Mouse (Mus musculus) heart, embryonic 14.5 days (tissue): ENCODE measurements around the gene Rrbp1. TPM values are rescaled to one million over a fixed set of nuclear protein-coding genes. Genes with fewer than 3 reads are reported as not detected.

ENCODE experiments used
- ATAC-seq: fragments of 200-750 bp; cut with Nextera tagmentation; 2 replicates; pipeline ENCODE4 v1.8.0; 2017; ENCODE audit warnings: low read depth, moderate TSS enrichment; ENCODE audit not compliant: insufficient number of reproducible peaks, insufficient read depth, low FRiP score
- H3K27ac ChIP-seq, 2 experiments: fragments of 200-500 bp in 1 of 2; fragments of 300-500 bp in 1 of 2; sonication (generic) in 1 of 2; replicated peaks in 1 of 2; 2 replicates each; pipeline ENCODE4 v1.5.1; 2012 to 2014; ENCODE audit warnings: low read depth in 2 of 2, low read length in 2 of 2, control low read depth in 1 of 2, mild to moderate bottlenecking in 1 of 2, mixed read lengths in 1 of 2; ENCODE audit not compliant: control insufficient read depth in 1 of 2, insufficient read depth in 1 of 2
- H3K27me3 ChIP-seq: fragments of 300-500 bp; sonication (generic); 2 replicates; pipeline ENCODE4 v1.6.1; 2014; ENCODE audit warnings: mild to moderate bottlenecking, low read length, control low read depth; ENCODE audit not compliant: control insufficient read depth, insufficient read depth
- H3K36me3 ChIP-seq: fragments of 300-500 bp; sonication (generic); 2 replicates; pipeline ENCODE4 v1.6.1; 2014; ENCODE audit warnings: mild to moderate bottlenecking, control low read depth, low read length, mixed read lengths; ENCODE audit not compliant: control insufficient read depth, insufficient read depth
- H3K4me1 ChIP-seq, 2 experiments: fragments of 200-500 bp in 1 of 2; fragments of 300-500 bp in 1 of 2; sonication (generic) in 1 of 2; 2 replicates each; pipeline ENCODE4 v1.6.1; 2012 to 2014; ENCODE audit warnings: low read length in 2 of 2, control low read depth in 1 of 2, mixed read lengths in 1 of 2; ENCODE audit not compliant: control insufficient read depth in 2 of 2, insufficient read depth in 2 of 2
- H3K4me2 ChIP-seq: fragments of 300-500 bp; sonication (generic); 2 replicates; pipeline ENCODE4 v1.6.1; 2014; ENCODE audit warnings: mild to moderate bottlenecking, low read length
- H3K4me3 ChIP-seq, 2 experiments: fragments of 200-500 bp in 1 of 2; fragments of 300-500 bp in 1 of 2; sonication (generic) in 1 of 2; 2 replicates each; pipeline ENCODE4 v1.5.1; 2012 to 2014; ENCODE audit warnings: low read length in 2 of 2, mild to moderate bottlenecking in 2 of 2, control low read depth in 1 of 2, low read depth in 1 of 2, moderate library complexity in 1 of 2; ENCODE audit not compliant: control insufficient read depth in 1 of 2, insufficient read depth in 1 of 2
- H3K9ac ChIP-seq: fragments of 300-500 bp; sonication (generic); 2 replicates; pipeline ENCODE4 v1.6.1; 2014; ENCODE audit warnings: mild to moderate bottlenecking, low read length
- H3K9me3 ChIP-seq: fragments of 300-500 bp; sonication (generic); 2 replicates; pipeline ENCODE4 v1.6.1; 2016; ENCODE audit warnings: low read length, control low read depth; ENCODE audit not compliant: control insufficient read depth
- WGBS: fragments of 180-500 bp; shearing (Covaris S2); extraction: QIAGEN DNeasy Blood & Tissue Kit; methylation state at CpG from one replicate; pipeline ENCODE4 v1.1.7; 2014; 5-methylcytosine and 5-hydroxymethylcytosine counted together
- polyA plus RNA-seq: library from polyadenylated mRNA; unstranded; fragments of >200 nt; fragmentation: Nextera tagmentation; extraction: Ambion mirVana; gene quantifications from 2 replicates; pipeline ENCODE4 v1.2.1, GENCODE M21; 2014

Gene Rrbp1
- polyA plus RNA-seq, 1 experiment from 2014 or later: 61.8 TPM

GRCm38 (mm10) chr2:144044726-144045125 lies 33.7 kb upstream of the Rrbp1 start:
- Histone ChIP-seq H3K9ac (no peak overlapping the region), H3K36me3 (no peaks in the 10 kb centered on the region), H3K4me3 (no peak overlapping the region), H3K4me2 (no peak overlapping the region), H3K27me3 (no peaks in the 10 kb centered on the region), H3K4me1 (peaks cover 0 to 2% of the 10 kb centered on the region in 2 experiments; a peak in 3 of 4 replicates), H3K27ac (no peak overlapping the region), H3K9me3 (peaks cover 15% of the 10 kb centered on the region)
- no peak for ATAC-seq
- 39% methylated on average over 6 of the region's 6 CpGs for WGBS

GRCm38 (mm10) chr2:144032664-144033063 lies 21.6 kb upstream of the Rrbp1 start, which contains the start of gene Banf2:
Gene Banf2, plus strand, starts transcription at chr2:144033059.
- no peaks in the 10 kb centered on the region for H3K9me3 ChIP-seq
- no peak within 1 kb of the TSS for H3K4me3 ChIP-seq
- no peak within 1 kb of the TSS for H3K4me2 ChIP-seq
- no peaks in the 10 kb centered on the region for H3K36me3 ChIP-seq
- ATAC-seq: no peak
- no peaks in the 10 kb centered on the region for H3K27me3 ChIP-seq
- H3K9ac ChIP-seq: no peak within 1 kb of the TSS
- no peak within 1 kb of the TSS for H3K27ac ChIP-seq
- WGBS: 85% methylated on average over 2 of the region's 2 CpGs
- no peaks in the 10 kb centered on the region for H3K4me1 ChIP-seq

GRCm38 (mm10) chr2:144030791-144031190 lies 19.7 kb upstream of the Rrbp1 start:
- Histone ChIP-seq H3K9me3 (no peaks in the 10 kb centered on the region), H3K4me3 (no peak overlapping the region), H3K4me2 (no peak overlapping the region), H3K9ac (no peak overlapping the region), H3K36me3 (no peaks in the 10 kb centered on the region), H3K4me1 (no peaks in the 10 kb centered on the region), H3K27me3 (no peaks in the 10 kb centered on the region), H3K27ac (no peak overlapping the region)
- no peak for ATAC-seq
- WGBS: 83% methylated on average over 7 of the region's 7 CpGs

- no peak overlapping the region for H3K9ac ChIP-seq
- H3K27me3 ChIP-seq: no peaks in the 10 kb centered on the region
- no peak overlapping the region for H3K4me2 ChIP-seq
- no peaks in the 10 kb centered on the region for H3K36me3 ChIP-seq
- H3K4me3 ChIP-seq: no peak overlapping the region
- H3K27ac ChIP-seq: no peak overlapping the region
- WGBS: 61% methylated on average over 4 of the region's 4 CpGs
- ATAC-seq: no peak
- no peaks in the 10 kb centered on the region for H3K4me1 ChIP-seq
- no peaks in the 10 kb centered on the region for H3K9me3 ChIP-seq
Measured at GRCm38 (mm10) chr2:144026456-144026855, 15.4 kb upstream of the Rrbp1 start.

- Histone ChIP-seq H3K27ac (no peak overlapping the region), H3K27me3 (no peaks in the 10 kb centered on the region), H3K9me3 (no peaks in the 10 kb centered on the region), H3K4me3 (no peak overlapping the region), H3K9ac (no peak overlapping the region), H3K4me2 (no peak overlapping the region), H3K36me3 (no peaks in the 10 kb centered on the region), H3K4me1 (no peaks in the 10 kb centered on the region)
- ATAC-seq: no peak
- 72% methylated on average over 9 of the region's 9 CpGs for WGBS
Measured at GRCm38 (mm10) chr2:144025361-144025760, 14.3 kb upstream of the Rrbp1 start.

- 83% methylated on average over 3 of the region's 3 CpGs for WGBS
- no peak overlapping the region for H3K9ac ChIP-seq
- ATAC-seq: no peak
- no peak overlapping the region for H3K4me2 ChIP-seq
- H3K36me3 ChIP-seq: no peaks in the 10 kb centered on the region
- no peaks in the 10 kb centered on the region for H3K4me1 ChIP-seq
- no peak overlapping the region for H3K4me3 ChIP-seq
- no peaks in the 10 kb centered on the region for H3K27me3 ChIP-seq
- H3K9me3 ChIP-seq: no peaks in the 10 kb centered on the region
- no peak overlapping the region for H3K27ac ChIP-seq
Measured at GRCm38 (mm10) chr2:144022441-144022840, 11.4 kb upstream of the Rrbp1 start.

GRCm38 (mm10) chr2:144019971-144020370 lies 8.9 kb upstream of the Rrbp1 start:
- H3K4me2 ChIP-seq: no peak overlapping the region
- H3K4me3 ChIP-seq: no peak overlapping the region
- 63% methylated on average over 2 of the region's 2 CpGs for WGBS
- no peaks in the 10 kb centered on the region for H3K36me3 ChIP-seq
- H3K9me3 ChIP-seq: no peaks in the 10 kb centered on the region
- no peak for ATAC-seq
- H3K27ac ChIP-seq: no peak overlapping the region
- H3K27me3 ChIP-seq: no peaks in the 10 kb centered on the region
- H3K4me1 ChIP-seq: no peaks in the 10 kb centered on the region
- H3K9ac ChIP-seq: no peak overlapping the region

- Histone ChIP-seq H3K4me2 (no peak overlapping the region), H3K36me3 (no peaks in the 10 kb centered on the region), H3K4me1 (no peaks in the 10 kb centered on the region), H3K27ac (no peak overlapping the region), H3K27me3 (no peaks in the 10 kb centered on the region), H3K9ac (no peak overlapping the region), H3K9me3 (no peaks in the 10 kb centered on the region), H3K4me3 (no peak overlapping the region)
- ATAC-seq: no peak
- 81% methylated on average over 9 of the region's 9 CpGs for whole genome bisulfite sequencing
Measured at GRCm38 (mm10) chr2:144015861-144016260, 4.8 kb upstream of the Rrbp1 start.
